25 mouse cellular contexts compared by ENCODE assay signal in the genomic region with DNA sequence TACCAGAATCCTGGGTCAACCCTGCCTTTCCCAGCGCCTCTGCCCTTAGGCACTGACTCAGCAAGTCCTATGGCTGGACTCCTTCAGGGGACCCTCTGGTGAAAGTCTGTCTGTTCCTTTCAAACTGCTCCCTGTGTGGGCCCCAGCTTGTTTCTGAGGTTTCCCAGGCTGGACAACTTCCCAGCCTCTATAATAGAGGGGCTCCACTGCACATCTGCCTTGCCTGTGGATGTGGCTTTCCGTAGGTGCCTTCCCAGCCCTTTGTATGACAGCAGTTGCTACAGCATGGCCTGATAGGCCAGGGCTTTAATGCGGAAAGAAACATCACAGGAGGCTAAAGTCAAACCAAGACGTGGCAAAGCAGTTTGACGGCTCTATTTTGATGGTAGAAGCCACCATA.
A peak's percentile ranks its signal among the peaks of the same experiment; 100 is the strongest.
DNase-seq lines count a peak whose midpoint lies in the region; ATAC-seq and TF ChIP-seq lines count a peak whose summit lies in the region.
"Had no signal": no experiment of that assay in that cellular context is flagged by ENCODE, and none has a peak within 500 bp of the region (broad histone marks: within the 10 kb centered on the region; RNA-seq: fewer than 3 reads in every experiment).

No protein-coding gene starts in this region.

- no peak overlapping the region for H3K4me3 ChIP-seq in forebrain, embryonic 10.5 days
- H3K4me3 ChIP-seq in forebrain, postnatal 0 days (ENCODE audit: low read depth, low read length): no peak overlapping the region
- H3K4me3 ChIP-seq in liver, postnatal 0 days (ENCODE audit: low read depth, low read length): no peak overlapping the region
- no peak overlapping the region for H3K4me3 ChIP-seq in liver, embryonic 12.5 days
- H3K4me3 ChIP-seq in midbrain, postnatal 0 days (ENCODE audit: low read depth, low read length): no peak overlapping the region
- H3K4me3 ChIP-seq in midbrain, embryonic 16.5 days (ENCODE audit: low read depth, low read length): no peak overlapping the region
- H3K4me3 ChIP-seq: forebrain, embryonic 12.5 days; heart, adult 2 months; heart, embryonic 15.5 days; kidney, embryonic 15.5 days; left cerebral cortex, adult 2 months; limb, embryonic 12.5 days; neural tube, embryonic 12.5 days had no signal

- no peak overlapping the region for H3K4me2 ChIP-seq in forebrain, postnatal 0 days (ENCODE audit: low read depth)
- no peak overlapping the region for H3K4me2 ChIP-seq in liver, postnatal 0 days (ENCODE audit: low read depth, low read length)
- H3K4me2 ChIP-seq in liver, embryonic 12.5 days: no peak overlapping the region
- H3K4me2 ChIP-seq in midbrain, postnatal 0 days (ENCODE audit: low read depth, low read length, poor library complexity, severe bottlenecking): no peak overlapping the region
- no peak overlapping the region for H3K4me2 ChIP-seq in midbrain, embryonic 16.5 days (ENCODE audit: low read length)
- H3K4me2 ChIP-seq: forebrain, embryonic 12.5 days; heart, embryonic 15.5 days; kidney, embryonic 15.5 days; limb, embryonic 12.5 days; neural tube, embryonic 12.5 days had no signal

- no peak for DNase-seq in forebrain, embryonic 10.5 days (ENCODE audit: extremely low spot score, low spot score)
- DNase-seq in forebrain, postnatal 0 days: no peak
- no peak for DNase-seq in liver, postnatal 0 days
- no peak for DNase-seq in midbrain, postnatal 0 days (ENCODE audit: low spot score)
- DNase-seq in adrenal gland, postnatal 25 days: no peak
- DNase-seq in adrenal gland, adult (ENCODE audit: inconsistent age in 2 of 2, low spot score in 1 of 2): no peak
- DNase-seq: adrenal gland, postnatal 10 days; cerebellum, adult 11-12 months; cerebellum, postnatal 14 days; gastrocnemius, postnatal 14 days; heart, adult 2 months; heart, postnatal 4 days; kidney, postnatal 4 days; layer of hippocampus, adult 9-11 months; lung, adult 2 months; right cerebral cortex, postnatal 4 days; thymus, postnatal 14 days had no signal

- no peak for TF ChIP-seq EP300 in liver, postnatal 0 days (IDR thresholded peaks at IDR 0.05; ENCODE audit: low read depth)

- peak overlapping the region; percentile 48; the same call in 1 of the 2 replicates for H3K27ac ChIP-seq in forebrain, embryonic 10.5 days
- no peak overlapping the region for H3K27ac ChIP-seq in forebrain, postnatal 0 days (ENCODE audit: low read depth, low read length)
- peak overlapping the region; percentile 72 for H3K27ac ChIP-seq in liver, postnatal 0 days (ENCODE audit: low read depth)
- no peak overlapping the region for H3K27ac ChIP-seq in liver, embryonic 12.5 days
- H3K27ac ChIP-seq in midbrain, postnatal 0 days (ENCODE audit: low read depth, low read length): no peak overlapping the region
- H3K27ac ChIP-seq in midbrain, embryonic 16.5 days (ENCODE audit: low read length): no peak overlapping the region
- H3K27ac ChIP-seq: forebrain, embryonic 12.5 days; heart, adult 2 months; heart, embryonic 15.5 days; kidney, embryonic 15.5 days; left cerebral cortex, adult 2 months; limb, embryonic 12.5 days; neural tube, embryonic 12.5 days had no signal

- H3K4me1 ChIP-seq in forebrain, embryonic 10.5 days: peaks cover 19% of the 10 kb centered on the region
- H3K4me1 ChIP-seq in forebrain, postnatal 0 days (ENCODE audit: insufficient read depth): 0 out of 2 replicates have a peak, but pooled peaks cover 4% of the 10 kb centered on the region
- no peaks in the 10 kb centered on the region for H3K4me1 ChIP-seq in liver, postnatal 0 days (ENCODE audit: insufficient read depth)
- 0 out of 2 replicates have a peak, but pooled peaks cover 5% of the 10 kb centered on the region for H3K4me1 ChIP-seq in liver, embryonic 12.5 days
- peaks cover 3% of the 10 kb centered on the region; the same call in 1 of the 2 replicates for H3K4me1 ChIP-seq in midbrain, postnatal 0 days (ENCODE audit: insufficient read depth, low read length)
- H3K4me1 ChIP-seq in midbrain, embryonic 16.5 days (ENCODE audit: control insufficient read depth, insufficient read depth, low read length): no peaks in the 10 kb centered on the region
- H3K4me1 ChIP-seq: heart, embryonic 15.5 days had no signal

- no peaks in the 10 kb centered on the region for H3K9me3 ChIP-seq in forebrain, embryonic 10.5 days
- H3K9me3 ChIP-seq in forebrain, postnatal 0 days (ENCODE audit: low read length): no peaks in the 10 kb centered on the region
- no peaks in the 10 kb centered on the region for H3K9me3 ChIP-seq in liver, postnatal 0 days (ENCODE audit: low read length)
- H3K9me3 ChIP-seq in liver, embryonic 12.5 days (replicated peaks): no peaks in the 10 kb centered on the region
- no peaks in the 10 kb centered on the region for H3K9me3 ChIP-seq in midbrain, postnatal 0 days (ENCODE audit: low read length)
- no peaks in the 10 kb centered on the region for H3K9me3 ChIP-seq in midbrain, embryonic 16.5 days (replicated peaks; ENCODE audit: control insufficient read depth, low read length, poor library complexity, severe bottlenecking)
- H3K9me3 ChIP-seq: forebrain, embryonic 12.5 days; heart, embryonic 15.5 days; kidney, embryonic 15.5 days; limb, embryonic 12.5 days; neural tube, embryonic 12.5 days had no signal

- H3K36me3 ChIP-seq in forebrain, embryonic 10.5 days (replicated peaks): no peaks in the 10 kb centered on the region
- H3K36me3 ChIP-seq in forebrain, postnatal 0 days (ENCODE audit: insufficient read depth): no peaks in the 10 kb centered on the region
- no peaks in the 10 kb centered on the region for H3K36me3 ChIP-seq in liver, postnatal 0 days (replicated peaks; ENCODE audit: insufficient read depth, low read length)
- H3K36me3 ChIP-seq in liver, embryonic 12.5 days: no peaks in the 10 kb centered on the region
- no peaks in the 10 kb centered on the region for H3K36me3 ChIP-seq in midbrain, postnatal 0 days (ENCODE audit: insufficient read depth, low read length)
- no peaks in the 10 kb centered on the region for H3K36me3 ChIP-seq in midbrain, embryonic 16.5 days (ENCODE audit: control insufficient read depth, insufficient read depth, low read length)
- H3K36me3 ChIP-seq: forebrain, embryonic 12.5 days; heart, embryonic 15.5 days; kidney, embryonic 15.5 days; limb, embryonic 12.5 days; neural tube, embryonic 12.5 days had no signal

- ATAC-seq in forebrain, postnatal 0 days: no peak
- ATAC-seq in liver, postnatal 0 days: no peak
- ATAC-seq in liver, embryonic 12.5 days: no peak
- ATAC-seq in midbrain, postnatal 0 days (ENCODE audit: low FRiP score): 0 out of 2 replicates have a peak, but pooled peaks have one; percentile 34
- no peak for ATAC-seq in midbrain, embryonic 16.5 days

- no peak for TF ChIP-seq CTCF in forebrain, postnatal 0 days (IDR thresholded peaks at IDR 0.05; ENCODE audit: low read depth)
- no peak for TF ChIP-seq CTCF in liver, postnatal 0 days (IDR thresholded peaks at IDR 0.05; ENCODE audit: low read depth)
- no peak for TF ChIP-seq CTCF in midbrain, postnatal 0 days (IDR thresholded peaks at IDR 0.05)

- no peaks in the 10 kb centered on the region for H3K27me3 ChIP-seq in forebrain, embryonic 10.5 days (ENCODE audit: poor library complexity, severe bottlenecking)
- H3K27me3 ChIP-seq in forebrain, postnatal 0 days (ENCODE audit: insufficient read depth, low read length): no peaks in the 10 kb centered on the region
- no peaks in the 10 kb centered on the region for H3K27me3 ChIP-seq in liver, postnatal 0 days (ENCODE audit: insufficient read depth, low read length)
- no peaks in the 10 kb centered on the region for H3K27me3 ChIP-seq in liver, embryonic 12.5 days (replicated peaks)
- H3K27me3 ChIP-seq in midbrain, postnatal 0 days (ENCODE audit: insufficient read depth, low read length): no peaks in the 10 kb centered on the region
- H3K27me3 ChIP-seq in midbrain, embryonic 16.5 days (ENCODE audit: control insufficient read depth, insufficient read depth, low read depth, low read length): no peaks in the 10 kb centered on the region
- H3K27me3 ChIP-seq: forebrain, embryonic 12.5 days; heart, embryonic 15.5 days; kidney, embryonic 15.5 days; limb, embryonic 12.5 days; neural tube, embryonic 12.5 days had no signal

- no peak overlapping the region for H3K9ac ChIP-seq in forebrain, postnatal 0 days
- no peak overlapping the region for H3K9ac ChIP-seq in liver, postnatal 0 days (replicated peaks)
- no peak overlapping the region for H3K9ac ChIP-seq in liver, embryonic 12.5 days
- H3K9ac ChIP-seq in midbrain, postnatal 0 days (replicated peaks; ENCODE audit: low read length, poor library complexity, severe bottlenecking): no peak overlapping the region
- H3K9ac ChIP-seq in midbrain, embryonic 16.5 days (ENCODE audit: low read depth, low read length): no peak overlapping the region
- H3K9ac ChIP-seq: forebrain, embryonic 12.5 days; heart, embryonic 15.5 days; kidney, embryonic 15.5 days; limb, embryonic 12.5 days; neural tube, embryonic 12.5 days had no signal

- WGBS in forebrain, embryonic 10.5 days: 82% methylated on average over 5 of the region's 5 CpGs
- 70% methylated on average over 5 of the region's 5 CpGs for WGBS in forebrain, postnatal 0 days
- whole genome bisulfite sequencing in liver, postnatal 0 days (ENCODE audit: insufficient replicate concordance): 68% methylated on average over 5 of the region's 5 CpGs
- 70% methylated on average over 5 of the region's 5 CpGs for WGBS in liver, embryonic 12.5 days (ENCODE audit: insufficient replicate concordance)
- WGBS in midbrain, postnatal 0 days: 56% methylated on average over 5 of the region's 5 CpGs
- WGBS in midbrain, embryonic 16.5 days: 56% methylated on average over 5 of the region's 5 CpGs

Comparison
In these comparisons a context has a peak if more than half of its experiments do, and no peak if none do; other contexts are left out.
1. H3K27ac ChIP-seq: peak in forebrain, embryonic 10.5 days (single experiment) and liver, postnatal 0 days (single experiment); none in forebrain, postnatal 0 days (single experiment), liver, embryonic 12.5 days (single experiment), midbrain, postnatal 0 days (single experiment) and midbrain, embryonic 16.5 days (single experiment).